Mouse (Mus musculus) adipocyte (in vitro differentiated cells): ENCODE data around the gene Wnk3.
A peak's percentile ranks its signal among the peaks of the same experiment; 100 is the strongest.
"Not testable (repeated sequence)": the region's sequence is repeated elsewhere in the genome, so short reads cannot be mapped to it uniquely, and the experiment has no call there.

ENCODE experiments used
- DNase-seq: peaks from one replicate; pipeline ENCODE4 v3.0.0-alpha.2; 2016; ENCODE audit warnings: low spot score

Wnk3 gene

GRCm38 (mm10) chrX:151197778-151198177 lies at the start of gene Wnk3:
Gene Wnk3 (plus strand): TSS chrX:151198078.
- no peak for DNase-seq

GRCm38 (mm10) chrX:151158414-151158813 lies 39.5 kb upstream of the Wnk3 start:
- DNase-seq = peak; percentile 4

DNA sequence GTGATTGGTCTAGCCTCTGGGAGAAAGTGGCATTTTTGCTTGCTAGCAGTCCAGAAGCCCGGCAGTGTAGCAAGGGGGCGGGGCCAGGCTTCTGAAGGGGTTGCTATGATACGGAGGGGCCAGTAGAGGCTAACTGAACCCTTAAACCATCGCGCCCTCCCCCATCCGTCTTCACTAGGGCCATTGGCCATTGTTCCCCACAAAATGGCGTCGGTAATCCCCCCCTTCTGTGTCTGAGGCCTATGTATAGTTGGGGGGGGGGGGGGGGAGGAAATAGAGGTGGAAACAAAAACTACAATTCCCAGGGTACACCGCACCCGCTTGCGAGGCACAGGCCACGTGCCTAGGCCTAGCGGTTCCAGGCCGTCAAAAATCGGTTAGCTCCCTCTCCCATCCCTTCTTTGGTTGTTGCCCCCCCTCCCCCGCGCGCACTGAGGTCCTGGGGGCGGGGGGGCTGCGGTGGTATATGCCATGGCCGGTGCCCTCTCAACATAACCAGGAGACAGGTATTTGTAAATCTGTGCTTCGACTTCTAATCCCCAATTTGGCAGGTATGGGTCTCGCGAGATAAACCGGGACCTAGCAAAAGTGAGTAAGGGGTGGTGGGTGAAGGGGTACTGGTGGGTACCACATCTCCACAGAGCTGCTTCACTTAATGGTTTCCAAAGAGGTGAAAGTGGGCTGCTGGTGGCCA lies 29.3 kb upstream of the Wnk3 start:
- DNase-seq = no peak

- peak; percentile 6 for DNase-seq
Measured at GRCm38 (mm10) chrX:151169261-151169961, 28.5 kb upstream of the Wnk3 start.

DNA sequence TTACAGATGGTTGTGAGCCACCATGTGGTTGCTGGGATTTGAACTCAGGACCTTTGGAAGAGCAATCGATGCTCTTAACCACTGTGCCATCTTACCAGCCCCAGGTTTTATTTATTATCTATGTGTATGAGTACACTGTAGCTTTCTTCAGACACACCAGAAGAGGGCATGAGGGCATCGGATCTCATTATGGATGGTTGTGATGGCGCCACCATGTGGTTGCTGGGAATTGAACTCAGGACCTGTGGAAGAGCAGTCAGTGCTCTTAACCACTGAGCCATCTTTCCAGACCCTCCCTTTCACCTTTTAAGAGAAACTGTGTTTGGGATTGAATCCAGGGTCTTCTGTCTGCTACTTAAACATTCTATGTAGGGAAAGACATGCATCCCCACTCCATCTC lies 24.7 kb upstream of the Wnk3 start:
- not testable (repeated sequence) for DNase-seq

DNA sequence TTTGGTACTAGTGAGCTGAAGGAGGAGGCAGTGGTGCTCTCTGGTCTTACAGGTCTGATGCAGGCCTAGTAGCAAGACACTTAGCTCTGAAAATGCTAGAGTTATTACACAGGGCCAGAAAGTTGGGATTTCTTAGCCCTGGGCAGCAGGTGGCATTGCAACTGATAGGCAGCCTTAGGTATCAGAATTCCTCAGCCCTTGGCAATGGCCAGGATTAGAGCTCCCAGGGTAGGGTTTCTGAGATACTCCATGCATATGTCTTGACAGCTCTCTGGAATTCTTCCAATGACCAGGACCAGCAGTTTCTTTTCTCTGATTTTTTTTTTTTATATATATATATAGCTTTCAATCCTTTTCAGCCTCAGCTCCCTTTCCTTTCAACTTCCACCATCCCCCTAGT lies 100.5 kb downstream of the Wnk3 start:
- DNase-seq = no peak

DNA sequence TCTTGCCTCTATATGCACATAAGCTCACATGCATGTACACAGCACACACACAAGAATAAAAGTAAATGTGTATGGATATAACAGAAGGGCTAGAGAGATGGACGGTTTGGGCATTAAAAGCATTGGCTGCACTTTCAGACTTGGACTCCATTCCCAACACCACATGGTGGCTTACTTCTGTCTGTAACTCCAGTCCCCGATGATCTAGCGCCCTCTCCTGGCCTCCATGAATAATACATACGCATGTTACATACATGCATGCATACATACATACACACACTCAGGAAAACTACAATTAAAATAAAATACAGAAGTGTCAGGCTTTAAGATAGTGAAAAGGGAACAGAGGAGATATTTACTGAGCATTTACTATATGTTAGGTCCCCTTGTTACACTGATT lies 115.9 kb downstream of the Wnk3 start:
- DNase-seq = no peak

DNA sequence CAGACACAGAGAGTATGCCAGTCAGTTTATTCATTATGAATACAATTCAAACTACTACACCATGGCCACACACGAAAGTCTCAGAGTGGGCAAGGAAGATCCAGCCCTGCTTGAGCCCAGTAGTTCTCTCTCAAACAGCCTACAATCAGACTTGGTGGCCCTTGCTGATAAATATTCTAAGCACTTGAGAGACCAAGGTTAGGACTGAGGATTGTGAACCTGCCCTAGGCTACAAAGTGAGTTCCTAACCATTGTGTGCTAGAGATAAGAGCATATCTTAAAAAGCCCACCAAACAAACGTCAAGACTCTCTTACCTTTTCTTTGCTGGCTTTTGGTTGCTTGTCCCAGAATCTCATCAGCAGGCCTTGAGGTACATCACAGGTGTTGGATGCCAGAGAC lies 135.7 kb downstream of the Wnk3 start:
- DNase-seq = no peak

- DNase-seq = peak; percentile 86
Measured at GRCm38 (mm10) chrX:151337804-151338203, 139.9 kb downstream of the Wnk3 start.

GRCm38 (mm10) chrX:151343761-151344500 lies 146.1 kb downstream of the Wnk3 start, which contains the start of gene Fam120c:
Gene Fam120c (plus strand): TSS chrX:151344175.
- peak; percentile 88 for DNase-seq

DNA sequence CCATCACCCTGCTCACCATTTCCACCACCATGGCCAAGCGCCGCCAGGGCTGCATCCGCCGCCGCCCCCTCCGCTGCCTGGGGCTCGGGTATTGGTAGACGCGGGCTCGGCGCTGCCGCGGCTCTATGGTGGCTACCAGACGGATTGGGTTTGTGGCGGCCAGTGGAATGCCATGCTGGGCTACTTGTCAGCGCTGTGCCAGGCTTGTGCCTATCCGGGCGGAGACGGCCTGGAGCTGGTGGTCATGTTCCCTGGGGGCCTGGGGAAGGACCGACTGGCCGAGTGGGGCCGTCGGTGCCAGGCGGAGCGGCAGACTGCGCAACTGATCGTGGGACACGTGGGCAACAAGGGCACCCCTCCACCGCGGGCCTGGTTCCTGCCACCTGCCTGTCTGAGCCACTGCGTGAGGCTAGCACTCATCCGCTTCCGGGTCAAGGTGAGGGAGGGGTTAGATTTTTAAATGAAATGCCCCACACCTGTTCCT lies 146.7 kb downstream of the Wnk3 start:
- peak; percentile 35 for DNase-seq

- peak; percentile 65 for DNase-seq
Measured at GRCm38 (mm10) chrX:151345333-151346125, 147.7 kb downstream of the Wnk3 start.

DNA sequence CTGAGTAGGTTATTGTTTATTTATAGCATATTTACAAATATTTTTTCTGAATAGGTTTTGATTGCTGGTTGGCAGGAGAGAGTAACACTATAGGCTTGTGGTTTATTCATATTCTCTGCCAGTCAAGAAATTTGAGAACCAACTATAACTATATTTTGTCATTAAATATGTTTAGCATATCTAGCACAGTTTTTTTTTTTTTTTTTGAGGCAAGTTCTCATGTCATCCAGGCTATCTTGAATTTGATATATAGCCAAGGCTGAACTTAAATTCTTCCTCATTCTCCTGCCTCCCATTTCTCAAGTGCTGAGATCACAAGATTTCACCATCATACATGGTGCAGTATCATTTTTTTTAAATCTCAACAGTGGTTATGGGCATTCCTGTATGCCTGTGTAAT lies 149.4 kb downstream of the Wnk3 start:
- no peak for DNase-seq

- peak; percentile 85 for DNase-seq
Measured at GRCm38 (mm10) chrX:151349322-151349721, 151.4 kb downstream of the Wnk3 start.
